Mouse (Mus musculus): ENCODE results near the gene Col7a1. TPM values are rescaled to one million over a fixed set of nuclear protein-coding genes. Genes with fewer than 3 reads are reported as not detected.

The Col7a1 gene
- polyA plus RNA-seq (2012; ENCODE audit: insufficient read depth, insufficient read length, missing spikeins), result 0.17 and 0.78 TPM in 2 replicates

DNA sequence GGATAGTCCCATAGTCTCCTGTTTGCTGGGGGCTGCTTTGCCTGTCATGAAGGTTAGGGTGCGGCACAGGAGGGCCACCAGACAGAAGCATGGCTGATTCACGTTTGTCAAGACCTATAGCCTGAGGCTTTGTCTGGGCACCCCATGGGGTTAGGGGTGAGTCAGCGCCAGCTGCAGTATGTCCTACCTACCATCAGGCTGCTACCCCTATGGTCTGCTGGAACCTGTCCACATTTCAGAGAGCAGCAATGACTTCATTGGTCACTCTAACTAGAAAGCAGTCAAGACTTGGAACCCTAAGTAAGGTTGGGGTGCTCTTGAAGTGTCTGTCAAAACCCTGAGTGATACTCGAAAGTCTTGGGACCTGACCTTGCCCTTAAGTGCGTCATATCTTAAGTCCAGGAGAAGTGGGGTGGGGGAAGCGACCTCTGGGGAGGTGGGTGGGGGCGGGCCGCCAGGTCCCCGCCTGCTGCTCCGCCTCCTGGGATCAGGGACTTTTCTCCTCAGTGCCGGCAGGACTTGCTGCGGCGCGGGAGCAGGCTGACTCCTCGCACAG, at the start of gene Col7a1:
Gene Col7a1, plus strand, starts transcription at position 506 of the 556 bp plus-strand sequence.
- Histone ChIP-seq H3K4me1 (ENCODE audit: control insufficient read depth, insufficient read depth, low read length) (no peaks in the 10 kb centered on the region), H3K4me3 (ENCODE audit: insufficient read depth, low read length) (no peak within 1 kb of the TSS), H3K27ac (ENCODE audit: insufficient read depth, low read depth, low read length) (no peak within 1 kb of the TSS)
- no peak for TF ChIP-seq POLR2A (IDR thresholded peaks at IDR 0.05; ENCODE audit: borderline replicate concordance, low read depth, low read length)
- TF ChIP-seq CTCF (IDR thresholded peaks at IDR 0.05; ENCODE audit: low read depth, low read length), result no peak

DNA sequence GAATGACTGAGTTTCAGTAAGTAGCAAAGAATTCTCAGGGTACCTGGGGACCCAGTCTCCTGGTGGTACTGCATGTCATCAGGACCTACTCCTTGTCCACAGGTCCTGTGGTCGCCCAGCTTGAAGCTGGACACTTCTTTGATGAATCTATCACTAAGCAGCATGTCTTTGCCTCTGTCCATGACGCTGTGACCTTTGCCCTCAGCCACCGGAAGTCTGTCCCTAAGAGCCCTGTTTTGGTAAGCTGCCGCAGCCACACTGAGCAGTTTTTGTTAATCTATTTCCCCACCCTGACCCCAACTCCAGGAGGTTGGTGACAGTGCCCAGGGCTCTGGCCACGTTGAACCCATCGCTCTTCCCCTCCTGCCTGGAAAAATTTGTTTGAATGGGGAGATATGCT, 41.1 kb upstream of the Col7a1 start:
- Histone ChIP-seq H3K4me3 (ENCODE audit: insufficient read depth, low read length) (no peak overlapping the region), H3K27ac (ENCODE audit: insufficient read depth, low read depth, low read length) (no peak overlapping the region), H3K4me1 (ENCODE audit: control insufficient read depth, insufficient read depth, low read length) (no peaks in the 10 kb centered on the region)
- TF ChIP-seq POLR2A (IDR thresholded peaks at IDR 0.05; ENCODE audit: borderline replicate concordance, low read depth, low read length) (no peak), CTCF (IDR thresholded peaks at IDR 0.05; ENCODE audit: low read depth, low read length) (no peak)

DNA sequence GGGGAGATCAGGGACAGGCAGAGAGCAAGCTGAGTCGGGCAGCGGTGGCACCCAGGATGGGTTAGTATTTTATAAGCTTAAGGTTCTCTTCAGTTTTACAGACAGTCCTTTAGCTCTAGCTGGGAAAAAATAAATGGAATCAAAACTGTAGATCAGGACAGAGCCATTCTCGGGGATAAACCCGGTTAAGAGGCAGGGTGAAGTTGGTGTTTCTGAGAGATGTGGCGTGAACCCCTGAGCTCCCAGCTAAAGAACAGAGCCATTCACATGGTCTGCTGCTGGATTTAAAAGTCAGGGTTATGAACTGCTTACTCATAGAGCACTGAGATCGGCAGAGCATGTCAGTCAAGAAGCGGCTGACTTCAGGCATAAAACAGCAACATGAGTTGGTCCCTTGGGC, 40.2 kb upstream of the Col7a1 start:
- H3K27ac ChIP-seq (ENCODE audit: insufficient read depth, low read depth, low read length), result no peak overlapping the region
- H3K4me3 ChIP-seq (ENCODE audit: insufficient read depth, low read length), result no peak overlapping the region
- no peaks in the 10 kb centered on the region for H3K4me1 ChIP-seq (ENCODE audit: control insufficient read depth, insufficient read depth, low read length)
- TF ChIP-seq CTCF (IDR thresholded peaks at IDR 0.05; ENCODE audit: low read depth, low read length), result no peak
- TF ChIP-seq POLR2A (IDR thresholded peaks at IDR 0.05; ENCODE audit: borderline replicate concordance, low read depth, low read length), result no peak

DNA sequence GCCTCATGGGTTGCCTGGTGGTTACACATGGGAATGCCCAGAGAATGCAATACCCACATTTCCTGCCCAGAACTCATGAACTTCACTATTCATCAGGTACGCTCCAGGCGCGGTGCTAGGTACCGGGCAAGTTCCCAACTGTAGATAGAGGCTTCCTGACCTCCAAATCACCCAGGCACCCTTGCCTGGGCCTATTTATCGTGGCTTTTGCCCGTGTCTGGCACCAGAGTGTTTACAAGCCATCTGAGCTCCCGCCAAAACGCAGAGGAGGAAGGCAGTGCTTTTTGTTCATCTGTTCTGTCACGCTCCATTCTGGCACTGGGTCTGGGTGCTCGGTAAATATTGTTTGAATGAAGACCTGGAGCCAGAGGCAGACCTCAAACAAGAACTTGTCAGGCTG, 39.8 kb upstream of the Col7a1 start:
- Histone ChIP-seq H3K27ac (ENCODE audit: insufficient read depth, low read depth, low read length) (no peak overlapping the region), H3K4me3 (ENCODE audit: insufficient read depth, low read length) (no peak overlapping the region), H3K4me1 (ENCODE audit: control insufficient read depth, insufficient read depth, low read length) (no peaks in the 10 kb centered on the region)
- TF ChIP-seq CTCF (IDR thresholded peaks at IDR 0.05; ENCODE audit: low read depth, low read length) (no peak), POLR2A (IDR thresholded peaks at IDR 0.05; ENCODE audit: borderline replicate concordance, low read depth, low read length) (no peak)

DNA sequence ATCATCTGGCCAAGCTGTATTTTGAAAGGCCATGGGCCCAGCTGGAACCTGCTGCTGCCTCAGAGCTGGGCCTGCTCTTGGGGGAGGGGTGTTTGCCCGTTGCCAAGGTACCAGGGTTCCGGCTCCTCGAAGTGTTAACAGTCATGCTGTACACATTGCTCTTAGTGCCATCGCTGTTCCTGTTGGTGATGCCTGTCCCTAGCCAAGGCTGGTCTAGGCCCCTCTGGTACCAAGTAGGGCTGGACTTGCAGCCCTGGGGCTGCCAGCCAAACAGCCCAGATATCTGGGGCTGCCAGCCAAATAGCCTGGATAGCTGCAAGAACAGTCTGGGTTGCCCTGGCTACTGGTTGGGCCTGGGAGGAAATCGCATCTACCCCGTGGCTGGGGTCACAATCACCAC, 38.9 kb upstream of the Col7a1 start, which contains the start of gene Tmem89:
Gene Tmem89, plus strand, starts transcription at position 129 of the 400 bp plus-strand sequence.
- Histone ChIP-seq H3K4me3 (ENCODE audit: insufficient read depth, low read length) (no peak within 1 kb of the TSS), H3K4me1 (ENCODE audit: control insufficient read depth, insufficient read depth, low read length) (no peaks in the 10 kb centered on the region), H3K27ac (ENCODE audit: insufficient read depth, low read depth, low read length) (no peak within 1 kb of the TSS)
- no peak for TF ChIP-seq POLR2A (IDR thresholded peaks at IDR 0.05; ENCODE audit: borderline replicate concordance, low read depth, low read length)
- TF ChIP-seq CTCF (IDR thresholded peaks at IDR 0.05; ENCODE audit: low read depth, low read length), result no peak

DNA sequence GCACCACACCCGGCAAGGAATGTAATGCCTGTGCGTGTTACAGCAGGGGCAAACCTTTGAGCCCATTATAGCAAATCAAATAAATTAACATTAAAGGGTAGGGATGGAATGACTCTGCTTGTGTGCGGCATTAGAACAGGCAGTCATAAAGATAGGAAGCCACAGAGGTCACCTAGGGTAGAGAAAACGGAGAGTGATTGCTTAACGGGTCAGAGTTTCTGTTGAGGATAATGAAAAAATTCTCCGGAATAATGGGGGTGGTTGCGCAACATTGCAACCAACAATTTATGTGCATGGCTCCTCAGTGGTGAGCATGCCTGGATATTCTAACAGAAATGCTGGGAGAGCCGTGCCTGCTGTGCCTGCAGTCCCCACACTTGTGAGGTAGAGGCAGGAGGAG, 27.5 kb upstream of the Col7a1 start:
- no peak overlapping the region for H3K27ac ChIP-seq (ENCODE audit: insufficient read depth, low read depth, low read length)
- no peak overlapping the region for H3K4me3 ChIP-seq (ENCODE audit: insufficient read depth, low read length)
- peaks cover 5% of the 10 kb centered on the region for H3K4me1 ChIP-seq (ENCODE audit: control insufficient read depth, insufficient read depth, low read length)
- no peak for TF ChIP-seq POLR2A (IDR thresholded peaks at IDR 0.05; ENCODE audit: borderline replicate concordance, low read depth, low read length)
- no peak for TF ChIP-seq CTCF (IDR thresholded peaks at IDR 0.05; ENCODE audit: low read depth, low read length)

DNA sequence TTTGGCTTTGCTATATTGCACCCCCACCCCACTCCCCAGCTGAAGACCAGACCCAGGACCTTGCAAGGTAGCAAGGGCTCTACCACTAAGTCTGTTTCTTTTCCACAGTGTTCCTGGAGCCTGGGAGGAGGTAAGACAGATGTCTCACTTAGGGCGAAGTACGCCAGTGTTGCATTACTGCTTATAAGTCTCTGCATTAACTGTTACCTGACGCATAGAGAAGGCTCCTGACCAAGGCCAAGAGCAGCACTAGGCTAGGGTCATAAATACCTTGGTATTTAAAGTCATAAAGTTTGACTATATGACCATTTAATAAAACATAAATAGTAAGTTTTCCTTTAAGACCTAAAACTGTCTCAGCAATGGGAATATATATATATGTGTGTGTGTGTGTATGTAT, 25.0 kb upstream of the Col7a1 start:
- H3K4me3 ChIP-seq (ENCODE audit: insufficient read depth, low read length), result no peak overlapping the region
- TF ChIP-seq CTCF (IDR thresholded peaks at IDR 0.05; ENCODE audit: low read depth, low read length) (no peak), POLR2A (IDR thresholded peaks at IDR 0.05; ENCODE audit: borderline replicate concordance, low read depth, low read length) (no peak)
- peaks cover 5% of the 10 kb centered on the region for H3K4me1 ChIP-seq (ENCODE audit: control insufficient read depth, insufficient read depth, low read length)
- H3K27ac ChIP-seq (ENCODE audit: insufficient read depth, low read depth, low read length), result no peak overlapping the region

DNA sequence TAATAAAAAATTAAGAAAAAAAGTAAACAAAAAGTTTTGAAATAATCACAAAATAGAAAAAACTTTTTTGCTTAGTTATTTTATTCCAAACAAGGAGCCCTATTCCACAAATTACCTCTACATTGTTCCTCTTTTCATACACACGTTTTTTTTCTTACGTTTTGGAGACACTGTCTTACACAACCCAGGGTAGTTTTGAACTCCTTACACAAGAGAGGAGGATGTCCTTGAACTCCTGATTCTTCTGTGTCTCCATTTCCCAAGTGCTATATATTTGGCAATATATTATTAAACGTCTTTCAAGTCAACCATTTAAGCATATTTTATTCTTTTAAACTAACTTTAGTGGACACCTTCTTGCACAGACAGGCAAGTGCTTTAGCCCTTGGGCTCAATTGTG, 17.4 kb upstream of the Col7a1 start:
- no peak for TF ChIP-seq CTCF (IDR thresholded peaks at IDR 0.05; ENCODE audit: low read depth, low read length)
- no peak for TF ChIP-seq POLR2A (IDR thresholded peaks at IDR 0.05; ENCODE audit: borderline replicate concordance, low read depth, low read length)
- H3K4me1 ChIP-seq (ENCODE audit: control insufficient read depth, insufficient read depth, low read length), result 0 out of 2 replicates have a peak, but pooled peaks cover 2% of the 10 kb centered on the region
- H3K27ac ChIP-seq (ENCODE audit: insufficient read depth, low read depth, low read length), result no peak overlapping the region
- H3K4me3 ChIP-seq (ENCODE audit: insufficient read depth, low read length), result no peak overlapping the region

DNA sequence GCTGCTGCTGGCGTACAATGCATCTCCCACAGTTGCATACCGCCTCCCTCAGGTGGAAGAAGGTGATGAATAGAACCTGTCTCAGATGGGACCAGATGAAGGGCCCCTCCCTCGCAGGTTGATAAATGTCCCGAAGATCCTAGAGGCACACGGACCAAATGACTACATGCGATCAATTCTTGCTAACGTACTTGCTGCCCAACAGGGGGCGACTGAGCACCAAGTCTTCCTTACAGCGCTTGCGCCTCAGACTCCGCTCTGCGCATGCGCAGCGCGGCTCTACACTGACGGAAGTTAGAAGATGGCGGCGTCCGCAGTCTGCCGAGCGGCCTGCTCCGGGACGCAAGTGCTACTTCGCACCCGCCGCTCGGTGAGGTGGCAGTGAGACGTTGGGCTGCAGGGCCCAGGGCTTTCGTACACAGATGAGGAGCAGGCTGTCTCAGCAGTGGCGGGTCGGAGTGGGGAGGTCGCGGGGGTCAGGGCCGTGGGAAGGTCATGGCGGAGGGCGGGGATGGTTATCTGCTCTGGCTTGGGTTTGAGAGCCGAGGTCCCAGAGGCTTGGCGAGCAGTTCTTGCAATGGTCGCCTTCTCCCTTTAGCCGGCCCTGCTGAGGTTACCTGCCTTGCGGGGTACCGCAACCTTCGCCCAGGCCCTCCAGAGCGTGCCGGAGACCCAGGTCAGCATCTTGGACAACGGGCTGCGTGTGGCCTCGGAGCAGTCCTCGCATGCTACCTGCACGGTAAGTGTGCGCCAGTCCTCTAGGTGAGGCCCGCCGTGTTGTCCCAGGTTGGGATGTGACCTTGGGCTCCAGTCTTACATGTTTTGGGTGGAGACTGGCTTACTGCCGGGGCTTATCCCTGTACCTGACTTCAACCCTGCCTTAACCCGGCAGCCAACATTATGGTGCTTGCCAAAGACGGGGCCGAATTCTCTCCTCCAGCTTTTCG, 16.7 kb upstream of the Col7a1 start, which contains the start of gene Uqcrc1:
Gene Uqcrc1, plus strand, starts transcription at position 216 of the 947 bp plus-strand sequence.
- Histone ChIP-seq H3K4me3 (ENCODE audit: insufficient read depth, low read length) (peak within 1 kb of the TSS; percentile 93), H3K4me1 (ENCODE audit: control insufficient read depth, insufficient read depth, low read length) (0 out of 2 replicates have a peak, but pooled peaks cover 2% of the 10 kb centered on the region), H3K27ac (ENCODE audit: insufficient read depth, low read depth, low read length) (peak within 1 kb of the TSS; percentile 56)
- TF ChIP-seq CTCF (IDR thresholded peaks at IDR 0.05; ENCODE audit: low read depth, low read length), result peak; percentile 67
- TF ChIP-seq POLR2A (IDR thresholded peaks at IDR 0.05; ENCODE audit: borderline replicate concordance, low read depth, low read length), result no peak

DNA sequence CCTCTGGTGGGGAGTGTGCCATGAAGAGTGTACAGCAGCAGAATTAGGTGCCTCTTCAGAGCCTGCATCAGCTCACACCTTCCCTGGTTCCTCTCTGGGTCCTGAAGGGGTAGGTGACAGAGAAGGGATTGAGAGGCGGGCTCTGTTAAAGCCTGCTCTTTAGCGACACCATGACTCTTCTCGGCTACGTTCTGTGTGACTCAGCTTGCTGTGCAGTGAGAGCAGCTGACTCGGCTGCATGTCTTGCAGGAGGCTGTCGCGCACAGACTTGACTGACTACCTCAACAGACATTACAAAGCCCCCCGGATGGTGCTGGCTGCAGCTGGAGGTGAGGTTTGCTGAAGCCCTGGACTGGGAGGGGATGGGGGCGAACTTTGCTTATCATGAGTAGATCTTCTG, 8.3 kb upstream of the Col7a1 start:
- H3K4me3 ChIP-seq (ENCODE audit: insufficient read depth, low read length), result no peak overlapping the region
- H3K4me1 ChIP-seq (ENCODE audit: control insufficient read depth, insufficient read depth, low read length), result no peaks in the 10 kb centered on the region
- no peak overlapping the region for H3K27ac ChIP-seq (ENCODE audit: insufficient read depth, low read depth, low read length)
- TF ChIP-seq POLR2A (IDR thresholded peaks at IDR 0.05; ENCODE audit: borderline replicate concordance, low read depth, low read length), result no peak
- no peak for TF ChIP-seq CTCF (IDR thresholded peaks at IDR 0.05; ENCODE audit: low read depth, low read length)
